8 mouse cellular contexts compared by ENCODE assay signal in genomic region chr5:72647958-72648595, GRCm38 (mm10). TPM values are rescaled to one million over a fixed set of nuclear protein-coding genes. Genes with fewer than 3 reads are reported as not detected.
DNase-seq lines count a peak whose midpoint lies in the region; ATAC-seq lines count a peak whose summit lies in the region.

No protein-coding gene starts in this region.

- peaks cover 28% of the 10 kb centered on the region; the same call in 1 of the 2 replicates for H3K27me3 ChIP-seq in forebrain, embryonic 15.5 days
- peaks cover 56% of the 10 kb centered on the region for H3K27me3 ChIP-seq in liver, embryonic 12.5 days (replicated peaks)
- H3K27me3 ChIP-seq in neural tube, embryonic 14.5 days (ENCODE audit: control insufficient read depth, insufficient read depth, low read length) = peaks cover 6% of the 10 kb centered on the region; the same call in 1 of the 2 replicates

- peak overlapping the region; percentile 38; the same call in 1 of the 2 replicates for H3K9ac ChIP-seq in forebrain, embryonic 15.5 days (replicated peaks)
- peak overlapping the region; percentile 35 for H3K9ac ChIP-seq in liver, embryonic 12.5 days
- peak overlapping the region; percentile 44; the same call in 1 of the 2 replicates for H3K9ac ChIP-seq in neural tube, embryonic 14.5 days (replicated peaks; ENCODE audit: low read depth, low read length)

- peaks cover 13% of the 10 kb centered on the region for H3K4me1 ChIP-seq in forebrain, embryonic 15.5 days
- H3K4me1 ChIP-seq in liver, embryonic 12.5 days = peaks cover 14% of the 10 kb centered on the region
- H3K4me1 ChIP-seq in neural tube, embryonic 14.5 days (ENCODE audit: control insufficient read depth, insufficient read depth, low read length) = no peaks in the 10 kb centered on the region

- H3K36me3 ChIP-seq in forebrain, embryonic 15.5 days = no peaks in the 10 kb centered on the region
- no peaks in the 10 kb centered on the region for H3K36me3 ChIP-seq in liver, embryonic 12.5 days
- H3K36me3 ChIP-seq in neural tube, embryonic 14.5 days (ENCODE audit: control insufficient read depth, insufficient read depth, low read length) = no peaks in the 10 kb centered on the region

- peak; percentile 27 for ATAC-seq in CD4-positive, CD25-positive, alpha-beta regulatory T cell, adult 4 months
- peak; percentile 44 for ATAC-seq in forebrain, embryonic 15.5 days (replicated peaks)
- ATAC-seq in liver, embryonic 12.5 days = peak; percentile 57
- ATAC-seq in neural tube, embryonic 14.5 days (ENCODE audit: low read depth) = peak; percentile 57; the same call in 1 of the 2 replicates
- ATAC-seq in frontal cortex, adult (ENCODE audit: low TSS enrichment) = no peak

- H3K4me2 ChIP-seq in forebrain, embryonic 15.5 days (replicated peaks) = peak overlapping the region; percentile 91
- peak overlapping the region; percentile 83 for H3K4me2 ChIP-seq in liver, embryonic 12.5 days
- peak overlapping the region; percentile 95 for H3K4me2 ChIP-seq in neural tube, embryonic 14.5 days (ENCODE audit: low read depth, low read length)

- no peaks in the 10 kb centered on the region for H3K9me3 ChIP-seq in forebrain, embryonic 15.5 days
- no peaks in the 10 kb centered on the region for H3K9me3 ChIP-seq in liver, embryonic 12.5 days (replicated peaks)
- no peaks in the 10 kb centered on the region for H3K9me3 ChIP-seq in neural tube, embryonic 14.5 days (ENCODE audit: control insufficient read depth, low read length)

- peak; percentile 17 for DNase-seq in adrenal gland, adult 2 months
- DNase-seq in adrenal gland, postnatal 4 days (ENCODE audit: low spot score in 2 of 2) = no peak
- no peak for DNase-seq in urinary bladder, adult 2 months (ENCODE audit: low spot score)

- no peak overlapping the region for H3K27ac ChIP-seq in forebrain, embryonic 15.5 days (replicated peaks)
- H3K27ac ChIP-seq in liver, embryonic 12.5 days = no peak overlapping the region
- no peak overlapping the region for H3K27ac ChIP-seq in neural tube, embryonic 14.5 days (ENCODE audit: low read depth, low read length)

- WGBS in forebrain, embryonic 15.5 days = 7% methylated on average over 18 of the region's 18 CpGs
- 8% methylated on average over 18 of the region's 18 CpGs for WGBS in liver, embryonic 12.5 days (ENCODE audit: insufficient replicate concordance)
- WGBS in neural tube, embryonic 14.5 days = 9% methylated on average over 18 of the region's 18 CpGs

- peak overlapping the region; percentile 51 for H3K4me3 ChIP-seq in forebrain, embryonic 15.5 days
- peak overlapping the region; percentile 59 for H3K4me3 ChIP-seq in liver, embryonic 12.5 days
- H3K4me3 ChIP-seq in neural tube, embryonic 14.5 days (ENCODE audit: low read depth, low read length) = peak overlapping the region; percentile 41

RNA-seq across cellular contexts. Expression of gene Nipal1, which starts 0.5 kb away (rescaled TPM):
- total RNA-seq in adrenal gland, adult 2 months (2021) = 1 to 10 TPM in 1 of 2 experiments, under 1 TPM in 1; 0.38 to 2.8 TPM
- 0.15 and 0.32 TPM in 2 replicates for polyA plus RNA-seq in adrenal gland, adult 2 months (2012; rRNA removed)
- 1 to 10 TPM; 3.9 to 6.7 TPM for total RNA-seq in adrenal gland, postnatal 4 days (2021)
- polyA plus RNA-seq in CD4-positive, CD25-positive, alpha-beta regulatory T cell, adult 4 months (2017; shearing (Covaris generic)) = 10 to 100 TPM; 28.3 to 31.1 TPM
- 0.42 and 0.69 TPM in 2 replicates for polyA plus RNA-seq in forebrain, embryonic 15.5 days (2015; fragmentation: Nextera tagmentation; extraction: Ambion mirVana)
- 1.2 and 2.6 TPM in 2 replicates for polyA plus RNA-seq in liver, embryonic 12.5 days (2016; fragmentation: Nextera tagmentation; extraction: Ambion mirVana)
- 0.50 and 1.2 TPM in 2 replicates for polyA plus RNA-seq in neural tube, embryonic 14.5 days (2014; fragmentation: Nextera tagmentation; extraction: Ambion mirVana)
- 10.3 and 11.8 TPM in 2 replicates for polyA plus RNA-seq in urinary bladder, adult 2 months (2012; rRNA removed)

RNA-seq across cellular contexts. Expression of gene Cnga1, which starts 4.0 kb away (rescaled TPM):
- not detected for total RNA-seq in adrenal gland, adult 2 months (2021)
- polyA plus RNA-seq in adrenal gland, adult 2 months (2012; rRNA removed) = not detected in 2 replicates
- total RNA-seq in adrenal gland, postnatal 4 days (2021) = not detected
- polyA plus RNA-seq in CD4-positive, CD25-positive, alpha-beta regulatory T cell, adult 4 months (2017; shearing (Covaris generic)) = 1 to 10 TPM in 1 of 2 experiments, under 1 TPM in 1; 0.70 to 1.2 TPM
- polyA plus RNA-seq in forebrain, embryonic 15.5 days (2015; fragmentation: Nextera tagmentation; extraction: Ambion mirVana) = not detected in 2 replicates
- not detected in 2 replicates for polyA plus RNA-seq in liver, embryonic 12.5 days (2016; fragmentation: Nextera tagmentation; extraction: Ambion mirVana)
- polyA plus RNA-seq in neural tube, embryonic 14.5 days (2014; fragmentation: Nextera tagmentation; extraction: Ambion mirVana) = not detected in 2 replicates
- polyA plus RNA-seq in urinary bladder, adult 2 months (2012; rRNA removed) = not detected in 2 replicates
